Mouse (Mus musculus): ENCODE measurements around the gene Caskin1.
"Not testable (repeated sequence)": the region's sequence is repeated elsewhere in the genome, so short reads cannot be mapped to it uniquely, and the experiment has no call there.

The Caskin1 gene

DNA sequence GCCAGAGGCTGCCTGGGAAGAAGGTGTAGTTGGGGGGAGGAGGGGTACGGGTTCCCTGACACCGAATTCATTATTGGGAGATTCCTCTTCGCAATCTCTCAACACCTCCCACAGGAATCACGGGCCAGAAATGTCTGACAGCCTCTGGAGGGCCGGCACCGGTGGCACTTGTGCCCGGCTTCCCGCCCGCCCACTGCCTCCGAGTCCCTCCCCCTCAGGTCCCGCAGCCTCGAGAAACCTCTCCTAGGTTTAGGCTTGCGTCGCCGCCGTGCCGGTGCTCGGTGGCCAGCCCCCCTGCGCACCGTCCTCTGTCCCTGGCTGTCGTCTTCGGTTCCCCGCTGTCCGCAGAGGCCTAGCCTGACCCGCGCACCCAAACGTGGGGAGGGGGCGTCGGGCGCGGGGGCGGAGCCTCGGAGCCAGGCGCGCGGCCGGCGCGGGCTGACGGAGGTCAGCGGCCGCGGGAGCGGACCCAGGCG is at the start of gene Caskin1:
TSS of gene Caskin1 (plus strand) at position 416 of the 476 bp plus-strand sequence.
- DNase-seq (ENCODE audit: low spot score in 2 of 2), result no peak

DNA sequence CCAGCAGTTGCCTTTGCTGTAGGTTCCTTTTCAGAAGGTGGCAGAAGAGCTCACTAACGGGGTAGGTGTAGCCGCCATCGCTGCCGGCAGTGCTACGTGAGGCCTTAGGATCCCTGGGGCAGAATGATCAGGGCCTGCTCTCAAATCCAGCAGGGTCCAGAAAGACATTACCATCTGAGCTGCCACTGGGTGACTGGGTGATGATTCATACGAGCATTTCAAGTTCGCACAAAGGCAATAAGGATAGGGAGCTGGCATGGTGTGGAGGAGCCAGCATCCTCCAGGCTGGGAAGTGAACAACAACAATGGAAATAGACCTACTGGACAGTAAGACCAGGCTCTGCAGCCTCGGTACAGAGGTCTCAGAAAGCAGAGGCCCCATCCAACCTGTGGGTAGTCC is 48.0 kb upstream of the Caskin1 start:
- no peak for DNase-seq (ENCODE audit: low spot score in 2 of 2)

DNA sequence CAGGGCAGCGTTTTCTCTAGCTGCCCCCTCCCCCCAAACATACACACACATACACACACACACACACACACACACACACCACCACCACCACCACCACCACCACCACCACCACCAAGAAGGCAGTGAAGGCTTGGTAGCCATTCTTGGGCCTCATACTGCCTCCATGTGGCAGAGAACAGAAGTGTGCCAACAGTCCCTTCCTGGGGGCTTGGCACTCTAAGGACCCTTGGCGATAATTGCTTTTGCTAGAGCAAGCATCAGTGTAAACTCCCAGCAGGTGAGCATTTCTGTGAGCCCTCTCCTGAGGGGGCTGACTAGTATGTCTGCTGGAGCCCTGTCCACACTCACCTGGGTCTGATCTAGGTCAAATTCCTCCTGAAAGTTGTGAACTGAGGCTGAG is 47.3 kb upstream of the Caskin1 start:
- DNase-seq (ENCODE audit: low spot score in 2 of 2), result no peak

DNA sequence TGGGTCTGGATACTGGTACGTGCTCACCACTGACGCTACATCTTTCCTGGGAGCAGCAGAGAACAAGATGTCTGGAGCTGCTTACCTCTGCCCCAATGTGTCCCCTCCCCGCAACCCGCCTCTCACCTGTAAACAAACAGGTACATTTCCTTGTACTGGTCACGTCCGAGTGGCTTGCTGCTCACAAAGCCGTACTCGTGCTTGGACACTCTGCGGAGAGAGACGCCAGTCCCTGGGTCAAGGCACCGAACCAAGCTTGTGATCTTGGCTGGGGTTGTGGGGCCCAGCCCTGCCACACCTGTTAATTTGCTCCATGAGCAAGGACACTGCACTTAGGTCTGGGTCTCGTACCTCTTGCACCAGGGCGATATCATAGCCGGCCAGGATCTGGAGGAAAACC is 46.3 kb upstream of the Caskin1 start:
- no peak for DNase-seq (ENCODE audit: low spot score in 2 of 2)

DNA sequence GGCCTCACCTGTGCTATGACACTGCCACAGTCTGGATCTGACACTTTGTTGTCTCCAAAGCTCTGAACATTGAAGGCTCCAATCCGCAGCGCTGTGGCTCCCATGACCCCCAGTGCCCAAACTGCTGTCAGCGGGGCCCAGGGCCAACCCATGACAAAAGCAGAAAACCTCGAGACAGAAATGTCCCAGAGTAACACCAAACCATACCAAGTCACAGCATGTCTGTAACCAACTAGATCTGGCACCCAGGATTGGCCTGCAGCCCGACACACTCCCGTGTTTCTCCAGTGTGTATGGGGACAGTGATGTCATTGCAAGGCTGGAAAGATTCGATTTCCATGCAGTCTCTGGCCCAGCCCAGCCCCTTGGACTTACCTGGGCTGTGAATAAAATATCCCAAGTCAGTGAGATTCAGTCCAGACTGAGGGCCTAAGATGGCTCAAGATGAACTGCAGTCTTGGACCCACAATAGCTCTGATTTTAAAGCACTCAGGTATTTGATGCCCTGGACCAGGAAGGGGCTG is 45.7 kb upstream of the Caskin1 start, which contains the start of gene Dnase1l2:
TSS of gene Dnase1l2 (minus strand) at position 474 of the 524 bp plus-strand sequence.
- DNase-seq (ENCODE audit: low spot score in 2 of 2), result no peak

DNA sequence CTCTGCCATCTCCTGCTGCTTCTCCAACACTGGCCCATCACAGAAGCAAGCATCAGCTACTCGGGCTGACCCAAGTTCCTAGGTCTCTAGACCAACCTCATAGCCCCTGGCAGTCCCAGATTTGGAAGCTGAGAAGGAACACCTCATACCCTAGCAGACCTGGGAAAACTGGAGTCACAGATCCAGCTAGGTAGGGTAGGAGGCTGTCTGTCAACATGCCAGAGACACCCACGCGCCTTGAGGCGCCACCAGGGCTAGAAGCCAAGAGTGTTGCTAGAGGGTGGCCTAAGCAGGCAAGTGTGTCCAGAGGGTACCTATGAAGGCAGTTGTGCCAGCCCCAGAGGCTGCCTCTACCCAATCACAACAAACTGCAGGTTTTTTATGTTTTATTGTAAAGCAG is 45.0 kb upstream of the Caskin1 start:
- DNase-seq (ENCODE audit: low spot score in 2 of 2), result no peak

DNA sequence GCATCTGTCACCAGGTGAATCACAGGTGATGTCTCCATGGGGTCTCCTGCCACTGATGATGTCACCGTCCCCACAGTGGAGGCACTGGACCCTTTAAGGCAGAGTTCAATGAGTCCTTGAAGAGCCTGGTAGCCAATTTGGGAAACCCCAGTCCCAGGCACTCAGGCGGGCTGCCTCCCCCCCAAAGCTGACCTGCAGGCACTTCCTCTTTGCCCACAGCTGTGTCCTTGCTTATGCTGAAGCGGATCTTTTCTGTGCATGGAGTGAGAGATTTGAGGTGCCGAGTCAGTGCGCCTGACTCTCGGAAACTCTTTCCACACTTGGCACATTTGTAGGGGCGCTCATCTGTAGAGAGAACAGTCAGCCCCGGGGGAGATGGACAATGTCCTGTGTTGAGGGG is 41.8 kb upstream of the Caskin1 start:
- DNase-seq (ENCODE audit: low spot score in 2 of 2), result no peak

DNA sequence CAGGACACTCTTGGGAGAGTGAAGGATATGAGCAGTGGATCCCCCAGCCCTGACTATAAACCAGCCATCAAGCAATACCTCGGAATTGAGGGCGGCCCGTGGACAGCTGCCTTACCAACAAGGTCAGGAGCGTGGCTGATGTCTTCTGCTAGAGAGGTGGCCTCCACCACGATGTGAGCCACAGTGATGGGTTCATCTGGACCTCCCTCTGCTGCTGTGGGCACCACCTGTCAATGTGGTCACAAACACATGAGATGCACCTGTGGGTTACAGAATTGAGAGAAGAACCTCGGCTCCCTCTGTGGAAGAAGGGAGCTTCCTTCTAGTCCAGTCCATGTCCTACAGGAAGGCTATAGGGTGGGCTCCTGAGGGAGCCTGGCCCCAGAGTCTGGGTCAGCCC is 38.9 kb upstream of the Caskin1 start:
- DNase-seq (ENCODE audit: low spot score in 2 of 2), result no peak

DNA sequence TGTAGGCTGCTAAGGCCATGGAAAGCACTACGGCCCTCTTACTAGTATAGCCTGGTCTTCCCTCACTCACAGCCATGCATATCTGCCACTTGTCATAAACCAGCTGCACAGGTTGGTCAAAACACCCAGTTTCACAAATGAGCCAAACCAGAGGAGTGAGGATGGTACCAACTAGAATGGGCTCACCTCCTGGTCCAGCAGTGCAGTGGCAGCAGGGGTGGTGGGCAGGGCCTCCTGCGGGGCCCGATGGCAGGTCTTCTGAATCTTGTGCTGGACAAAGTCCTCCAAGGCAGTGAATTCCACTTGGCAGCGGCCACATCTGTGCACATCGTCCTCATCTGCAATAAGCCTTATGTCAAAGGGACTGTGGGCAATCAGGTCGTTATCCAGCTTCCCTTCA is 37.2 kb upstream of the Caskin1 start:
- no peak for DNase-seq (ENCODE audit: low spot score in 2 of 2)

DNA sequence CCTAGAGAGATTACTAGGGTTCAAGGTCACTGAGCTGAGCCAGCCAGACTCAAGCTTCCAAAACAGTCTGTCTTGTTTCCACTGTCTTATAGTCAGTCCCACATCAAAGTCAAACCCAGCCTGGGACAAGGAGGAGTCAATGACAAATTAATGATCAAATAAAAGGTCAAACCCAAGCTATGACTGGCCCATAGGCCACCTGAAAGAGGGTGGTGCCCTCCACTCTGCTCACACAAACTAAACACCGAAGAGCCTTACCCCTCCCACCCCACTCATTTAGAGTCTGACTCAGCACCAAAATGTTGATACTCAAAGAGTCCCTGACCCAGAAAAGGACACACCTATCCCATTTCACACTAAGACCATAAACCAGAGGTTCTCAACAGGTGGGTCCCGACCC is 35.0 kb upstream of the Caskin1 start:
- DNase-seq (ENCODE audit: low spot score in 2 of 2), result no peak

DNA sequence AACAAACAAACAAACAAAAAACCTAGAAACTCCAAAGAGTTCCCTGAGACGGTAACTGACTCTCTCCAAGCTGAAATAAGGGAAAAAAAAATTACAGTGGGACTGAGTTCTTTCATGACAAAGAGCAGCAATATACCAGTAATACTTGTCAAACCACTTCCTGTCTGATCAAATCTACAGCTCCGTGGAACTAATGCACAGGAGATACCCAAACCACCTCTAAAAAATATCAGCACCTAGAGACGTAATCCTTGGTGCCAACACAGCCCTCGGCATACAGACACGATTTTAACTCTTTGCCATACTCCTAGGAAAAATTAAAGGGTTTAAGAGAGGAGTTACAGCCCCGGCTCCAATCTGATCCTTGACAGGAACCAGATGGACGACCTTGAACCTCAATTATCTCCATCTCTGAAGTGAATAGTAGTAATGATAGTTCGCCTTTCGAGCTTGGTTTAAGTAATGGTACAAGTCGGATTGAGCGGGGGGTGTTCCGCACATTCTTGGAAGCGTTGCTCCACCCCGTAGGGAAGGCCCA is 34.1 kb upstream of the Caskin1 start:
- no peak for DNase-seq (ENCODE audit: low spot score in 2 of 2)

DNA sequence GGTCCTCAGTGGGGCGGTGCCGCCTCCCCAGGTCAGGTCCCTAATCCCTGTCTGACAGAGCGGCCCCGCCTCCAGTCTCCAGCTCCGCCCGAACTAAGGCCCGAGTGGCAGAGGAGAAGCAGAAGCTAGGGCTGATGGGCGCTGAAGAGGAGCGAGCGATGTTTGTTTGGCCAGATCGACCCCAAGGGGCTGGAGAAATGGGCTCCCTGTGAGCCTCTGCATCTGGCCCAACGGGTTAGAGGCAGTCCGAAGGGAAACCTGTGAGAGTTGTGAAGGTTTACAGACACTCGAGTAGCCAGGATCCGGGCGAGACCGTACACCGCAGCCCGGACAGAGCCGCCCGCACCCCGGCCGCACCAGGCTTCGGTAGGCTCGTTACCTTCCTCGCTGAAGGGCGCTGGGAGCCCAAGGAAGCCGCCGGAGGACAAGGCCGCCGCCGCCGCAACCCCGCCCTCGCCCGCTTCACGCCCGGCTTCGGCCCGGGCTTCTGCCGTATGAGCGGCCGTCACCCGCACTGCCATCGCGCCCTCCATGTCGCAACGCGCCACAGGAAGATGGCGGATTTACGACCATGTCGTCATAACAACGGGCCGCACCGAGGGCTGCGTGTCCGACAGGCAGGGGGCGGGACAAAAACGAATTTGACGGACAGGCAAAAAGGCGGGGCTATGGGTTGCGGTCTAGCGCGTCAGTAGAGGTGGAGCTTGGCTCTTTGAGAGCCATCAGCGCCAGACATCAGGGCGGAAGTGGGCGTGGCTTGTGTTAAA is 33.5 kb upstream of the Caskin1 start:
- DNase-seq (ENCODE audit: low spot score in 2 of 2), result peak; percentile 100

DNA sequence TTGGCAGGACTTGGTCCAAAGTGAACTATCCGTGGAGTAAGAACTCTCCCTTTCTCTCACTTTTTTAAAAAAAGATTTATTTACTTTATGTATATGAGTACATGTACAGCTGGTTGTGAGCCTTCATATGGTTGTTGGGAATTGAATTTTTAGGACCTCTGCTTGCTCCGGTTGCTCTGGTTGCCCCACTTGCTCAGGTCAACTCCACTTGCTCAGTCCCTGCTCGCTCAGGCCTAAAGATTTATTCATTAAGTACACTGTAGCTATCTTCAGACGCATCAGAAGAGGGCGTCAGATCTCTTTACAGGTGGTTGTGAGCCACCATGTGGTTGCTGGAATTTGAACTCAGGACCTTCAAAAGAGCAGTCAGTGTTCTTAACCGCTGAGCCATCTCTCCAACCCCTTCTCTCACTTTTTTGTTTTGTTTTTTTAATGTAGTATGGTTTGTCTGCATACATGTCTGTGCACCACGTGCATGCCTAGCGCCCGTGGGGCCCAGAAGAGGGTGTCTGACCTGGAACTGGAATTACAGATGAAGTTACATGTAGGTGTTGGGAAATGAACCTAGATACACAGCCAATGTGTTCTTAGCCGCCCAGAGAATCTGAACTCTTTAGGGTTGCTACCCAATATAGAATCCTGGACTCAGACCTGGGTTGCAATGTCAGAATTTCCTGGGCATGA is 32.7 kb upstream of the Caskin1 start:
- not testable (repeated sequence) for DNase-seq (ENCODE audit: low spot score in 2 of 2)

DNA sequence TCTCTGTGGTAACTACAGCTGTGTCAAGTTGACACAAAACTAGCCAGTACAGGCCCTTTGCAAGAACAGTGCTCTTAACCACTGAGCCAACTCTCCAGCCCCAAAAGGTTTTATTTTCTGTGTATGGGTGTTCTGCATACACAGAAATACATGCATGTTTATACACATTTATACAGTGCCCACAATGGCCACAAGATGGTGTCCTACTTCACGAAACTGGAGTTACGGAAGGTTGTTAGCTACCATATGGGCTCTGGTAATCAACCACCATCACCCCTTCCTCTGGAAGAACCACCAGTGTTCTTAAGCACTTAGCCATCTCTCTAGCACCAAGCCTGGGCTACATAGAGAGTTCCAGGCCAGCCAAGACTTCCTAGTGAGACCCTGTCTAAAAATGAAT is 26.8 kb upstream of the Caskin1 start:
- peak in 1 of 2 experiments; percentile 62 for DNase-seq (ENCODE audit: low spot score in 2 of 2)

DNA sequence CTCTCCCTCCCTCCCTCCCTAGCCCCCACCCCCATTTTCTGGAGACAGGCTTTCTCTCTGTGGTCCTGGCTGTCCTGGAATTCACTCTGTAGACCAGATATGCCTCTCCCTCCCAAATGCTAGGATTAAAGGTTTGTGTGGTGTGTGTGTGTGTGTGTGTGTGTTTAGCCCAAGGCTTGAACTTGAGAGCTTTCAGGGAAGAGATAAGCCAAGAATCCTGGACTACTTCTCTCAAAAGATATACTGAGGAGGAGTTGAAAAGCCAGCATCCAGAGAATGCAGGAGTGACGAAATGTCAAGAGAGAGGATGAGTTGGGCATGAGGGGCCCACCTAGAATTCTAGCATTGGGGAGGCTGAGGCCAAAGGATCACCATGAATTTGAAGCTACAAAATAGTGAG is 25.5 kb upstream of the Caskin1 start:
- no peak for DNase-seq (ENCODE audit: low spot score in 2 of 2)

DNA sequence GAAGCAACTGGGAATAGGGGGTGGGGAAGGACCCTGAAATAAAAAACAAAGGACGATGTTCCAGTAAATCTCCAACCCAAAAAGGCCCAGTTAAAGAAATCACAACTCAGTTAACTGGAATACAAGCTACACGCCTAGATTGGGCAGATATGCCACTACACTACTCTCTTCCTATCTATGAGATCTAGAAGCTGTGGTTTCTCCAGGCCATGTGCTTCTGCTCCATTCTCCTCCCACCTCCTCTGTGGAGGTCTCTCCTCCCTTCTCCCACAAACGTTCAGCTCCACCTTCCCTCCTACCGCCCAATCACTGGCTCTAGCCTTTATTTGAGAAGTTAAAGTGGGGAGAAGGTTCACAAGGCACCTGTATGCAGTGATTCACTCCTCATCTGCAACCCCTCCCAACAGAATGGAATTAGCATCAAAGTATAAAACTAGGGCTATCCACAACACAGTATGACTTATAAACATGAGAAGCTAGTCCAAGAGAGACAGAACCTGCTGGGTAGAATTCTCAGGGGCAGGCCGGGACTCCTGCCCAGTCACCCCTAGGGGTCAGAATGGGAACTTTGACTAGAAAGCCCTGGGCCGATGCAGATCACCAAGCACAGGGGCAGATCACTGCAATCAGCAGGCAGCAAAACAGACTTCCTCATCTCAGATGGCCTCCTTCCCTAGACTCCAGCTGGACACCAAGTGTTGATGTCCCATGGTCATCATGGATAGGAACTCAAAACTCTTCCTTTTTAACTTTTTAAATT is 24.8 kb upstream of the Caskin1 start:
- no peak for DNase-seq (ENCODE audit: low spot score in 2 of 2)

DNA sequence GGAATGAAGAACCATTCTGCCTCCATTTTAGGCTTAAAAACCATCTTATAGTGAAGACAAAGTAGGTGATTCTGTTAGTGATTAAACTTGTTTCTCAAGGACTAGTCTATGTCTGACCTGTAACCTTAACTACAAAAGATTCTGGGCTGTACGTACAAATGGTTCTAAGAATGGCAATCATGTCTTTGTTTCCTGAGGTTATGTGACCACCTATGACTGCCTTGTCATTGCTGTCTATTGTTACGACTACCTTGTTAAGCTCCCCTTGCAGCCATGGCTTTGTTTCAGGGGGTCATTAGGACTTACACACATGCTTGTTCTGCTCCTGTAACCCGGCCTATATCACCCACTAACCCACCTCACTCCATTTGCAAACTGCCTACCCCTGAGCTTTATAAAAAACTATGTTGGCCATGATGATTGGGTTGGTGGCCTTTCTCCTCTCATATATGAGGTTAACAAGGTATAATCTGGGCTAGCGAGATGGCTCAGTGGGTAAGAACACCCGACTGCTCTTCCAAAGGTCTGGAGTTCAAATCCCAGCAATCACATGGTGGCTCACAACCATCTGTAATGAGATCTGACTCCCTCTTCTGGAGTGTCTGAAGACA is 19.7 kb upstream of the Caskin1 start:
- no peak for DNase-seq (ENCODE audit: low spot score in 2 of 2)

DNA sequence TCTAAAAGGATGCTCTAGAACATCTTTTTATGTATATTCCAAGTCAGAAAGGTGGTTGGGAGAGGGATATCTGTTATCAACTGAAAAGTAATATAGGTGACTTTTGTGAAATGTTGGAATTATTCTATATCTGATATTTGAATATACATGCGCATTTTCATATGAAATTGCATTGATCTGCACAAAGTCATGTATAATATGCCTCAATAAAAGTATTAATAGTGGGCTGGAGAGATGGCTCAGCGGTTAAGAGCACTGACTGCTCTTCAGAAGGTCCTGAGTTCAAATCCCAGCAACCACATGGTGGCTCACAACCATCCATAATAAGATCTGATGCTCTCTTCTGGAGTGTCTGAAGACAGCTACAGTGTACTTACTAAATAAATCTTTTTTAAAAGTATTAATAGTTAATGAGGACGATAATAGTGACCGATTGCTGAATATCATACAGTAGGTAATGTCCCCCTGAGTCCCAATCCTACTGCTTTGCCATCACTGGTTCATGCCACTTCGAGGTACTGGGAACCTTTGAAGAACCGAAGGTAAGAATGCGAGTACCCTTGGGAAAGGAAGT is 19.0 kb upstream of the Caskin1 start:
- DNase-seq (ENCODE audit: low spot score in 2 of 2), result no peak

DNA sequence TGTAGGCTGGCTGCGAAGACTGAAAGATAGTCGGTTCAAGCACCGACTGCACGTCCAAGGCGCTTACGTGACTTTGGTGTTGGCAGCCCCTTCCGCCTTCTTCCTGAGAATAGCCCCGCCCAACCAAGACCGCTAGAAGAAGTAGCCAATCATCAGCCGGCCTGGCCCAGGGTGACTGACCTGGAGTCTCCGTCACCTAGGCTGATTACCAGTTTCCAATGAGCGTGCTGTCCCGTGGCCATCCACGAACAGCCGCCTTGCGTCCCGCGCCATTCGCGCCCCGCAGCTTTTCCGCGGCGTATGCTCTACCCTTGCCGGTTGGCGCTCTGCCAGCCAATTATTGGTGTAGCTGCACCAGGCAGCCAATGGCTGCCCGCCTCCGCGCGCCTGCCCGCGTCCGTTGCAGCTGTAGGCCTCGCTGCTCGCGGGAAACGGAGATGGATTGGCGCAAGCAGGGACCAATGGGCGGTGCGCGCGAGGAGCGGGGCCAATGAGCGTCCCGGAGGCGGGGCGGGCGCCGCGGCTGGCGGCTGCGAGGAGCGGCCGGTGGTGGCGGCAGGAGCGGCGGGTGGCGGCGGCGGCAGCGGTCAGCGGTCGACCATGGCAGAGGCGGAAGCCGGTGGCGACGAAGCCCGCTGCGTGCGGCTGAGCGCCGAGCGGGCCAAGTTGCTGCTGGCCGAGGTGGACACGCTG is 18.3 kb upstream of the Caskin1 start, which contains the start of the genes E4f1 and Pgp:
TSS of gene E4f1 (minus strand) at position 404 of the 693 bp plus-strand sequence.
TSS of gene Pgp (plus strand) at position 483 of the 693 bp plus-strand sequence.
- peak; percentile 98 to 99 for DNase-seq (ENCODE audit: low spot score in 2 of 2)

Measured in spleen, postnatal 10 days (tissue).